ENCODE assay signal across 14 mouse cellular contexts in the genomic region with DNA sequence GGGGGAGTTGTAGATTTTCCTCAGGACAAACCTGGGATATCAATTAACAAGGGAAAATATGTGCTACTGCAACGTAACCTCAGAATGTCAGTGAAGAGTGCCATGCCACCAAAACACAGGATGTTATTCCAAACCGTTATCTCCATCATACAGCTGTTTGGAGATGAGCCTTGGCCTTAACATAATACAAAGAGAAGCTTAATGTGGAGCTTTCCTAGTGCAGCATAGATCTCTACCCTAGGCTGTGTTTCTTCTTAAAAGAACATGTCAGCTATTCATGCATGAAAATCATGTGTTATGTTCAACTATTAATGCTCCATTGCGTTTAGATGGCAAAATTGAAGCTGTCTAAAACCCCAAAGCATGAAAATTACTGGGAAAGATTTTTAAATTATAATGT.
"Had no signal": no experiment of that assay in that cellular context is flagged by ENCODE, and none has a peak within 500 bp of the region (broad histone marks: within the 10 kb centered on the region; RNA-seq: fewer than 3 reads in every experiment).

No protein-coding gene starts in this region.

- H3K27me3 ChIP-seq: kidney, embryonic 15.5 days; neural tube, embryonic 15.5 days had no signal

- H3K9me3 ChIP-seq: kidney, embryonic 15.5 days; limb, embryonic 13.5 days; neural tube, embryonic 15.5 days had no signal

- DNase-seq: kidney, adult 2 months; kidney, postnatal 14 days; left cerebral cortex, postnatal 4 days; lung, embryonic 14.5 days; right cerebral cortex, postnatal 4 days; spleen, adult 18-20 months; thymus, adult 18-20 months; thymus, postnatal 14 days had no signal

- H3K4me2 ChIP-seq: kidney, embryonic 15.5 days; limb, embryonic 13.5 days; lung, embryonic 14.5 days; neural tube, embryonic 15.5 days had no signal

- H3K36me3 ChIP-seq: kidney, embryonic 15.5 days; limb, embryonic 13.5 days had no signal

- H3K9ac ChIP-seq: kidney, embryonic 15.5 days; limb, embryonic 13.5 days; liver, embryonic 14.5 days; lung, embryonic 14.5 days; neural tube, embryonic 15.5 days had no signal

- ATAC-seq: intestine, embryonic 16.5 days had no signal

- H3K27ac ChIP-seq: kidney, embryonic 15.5 days; limb, embryonic 13.5 days; liver, embryonic 14.5 days; neural tube, embryonic 15.5 days had no signal

- H3K4me1 ChIP-seq: kidney, embryonic 15.5 days; limb, embryonic 13.5 days; neural tube, embryonic 15.5 days had no signal

- H3K4me3 ChIP-seq: kidney, embryonic 15.5 days; limb, embryonic 13.5 days; myocyte; neural tube, embryonic 15.5 days had no signal
